Mouse (Mus musculus) stomach, embryonic 14.5 days (tissue): ENCODE results near the gene Fntb. TPM values are rescaled to one million over a fixed set of nuclear protein-coding genes. Genes with fewer than 3 reads are reported as not detected.

Experiments used
- ATAC-seq: fragments of 200-750 bp; cut with Nextera tagmentation; 2 replicates; pipeline ENCODE4 v1.8.0; 2017; ENCODE audit warnings: low read depth, moderate TSS enrichment; ENCODE audit not compliant: insufficient number of reproducible peaks, insufficient read depth, low FRiP score
- H3K27ac ChIP-seq: fragments of 300-500 bp; sonication (generic); 2 replicates; pipeline ENCODE4 v1.5.1; 2014; ENCODE audit warnings: mild to moderate bottlenecking, low read length, moderate library complexity, mixed read lengths
- H3K27me3 ChIP-seq: fragments of 300-500 bp; sonication (generic); 2 replicates; pipeline ENCODE4 v1.6.1; 2014; ENCODE audit warnings: low read length, control low read depth, mixed read lengths; ENCODE audit not compliant: control insufficient read depth, insufficient read depth
- H3K36me3 ChIP-seq: fragments of 300-500 bp; sonication (generic); 2 replicates; pipeline ENCODE4 v1.6.1; 2014; ENCODE audit warnings: mild to moderate bottlenecking, control low read depth, low read length, moderate library complexity, mixed read lengths; ENCODE audit not compliant: control insufficient read depth, insufficient read depth
- H3K4me1 ChIP-seq: fragments of 300-500 bp; sonication (generic); 2 replicates; pipeline ENCODE4 v1.6.1; 2014; ENCODE audit warnings: low read length, control low read depth, mixed read lengths; ENCODE audit not compliant: control insufficient read depth, insufficient read depth
- H3K4me2 ChIP-seq: fragments of 300-500 bp; sonication (generic); replicated peaks from 2 replicates; pipeline ENCODE4 v1.6.1; 2014; ENCODE audit warnings: low read depth, low read length, control low read depth
- H3K4me3 ChIP-seq: fragments of 300-500 bp; sonication (generic); 2 replicates; pipeline ENCODE4 v1.5.1; 2014; ENCODE audit warnings: low read depth, low read length, control low read depth
- H3K9ac ChIP-seq: fragments of 300-500 bp; sonication (generic); replicated peaks from 2 replicates; pipeline ENCODE4 v1.6.1; 2014; ENCODE audit warnings: low read depth, mild to moderate bottlenecking, control low read depth, low read length, moderate library complexity, mixed read lengths
- H3K9me3 ChIP-seq: fragments of 300-500 bp; sonication (generic); 2 replicates; pipeline ENCODE4 v1.6.1; 2016; ENCODE audit warnings: low read depth, low read length, control low read depth; ENCODE audit not compliant: control insufficient read depth
- WGBS: fragments of 180-500 bp; shearing (Covaris S2); extraction: QIAGEN DNeasy Blood & Tissue Kit; methylation state at CpG from one replicate; pipeline ENCODE4 v1.1.7; 2014; 5-methylcytosine and 5-hydroxymethylcytosine counted together
- polyA plus RNA-seq: library from polyadenylated mRNA; unstranded; fragments of >200 nt; fragmentation: Nextera tagmentation; extraction: Ambion mirVana; gene quantifications from 2 replicates; pipeline ENCODE4 v1.2.1, GENCODE M21; 2014

The Fntb gene
- polyA plus RNA-seq, 1 experiment from 2014 or later: 44.8 TPM

GRCm38 (mm10) chr12:76770841-76771500, 5.6 kb downstream of the Fntb start:
- no peaks in the 10 kb centered on the region for H3K9me3 ChIP-seq
- no peak overlapping the region for H3K4me2 ChIP-seq
- ATAC-seq: no peak
- WGBS: 87% methylated on average over 5 of the region's 5 CpGs
- no peak overlapping the region for H3K4me3 ChIP-seq
- no peak overlapping the region for H3K27ac ChIP-seq
- no peaks in the 10 kb centered on the region for H3K36me3 ChIP-seq
- no peaks in the 10 kb centered on the region for H3K27me3 ChIP-seq
- H3K4me1 ChIP-seq: peaks cover 4% of the 10 kb centered on the region
- no peak overlapping the region for H3K9ac ChIP-seq

GRCm38 (mm10) chr12:76771540-76771939, 6.2 kb downstream of the Fntb start:
- no peak overlapping the region for H3K27ac ChIP-seq
- no peak for ATAC-seq
- no peaks in the 10 kb centered on the region for H3K27me3 ChIP-seq
- WGBS: 85% methylated on average over 5 of the region's 5 CpGs
- H3K4me2 ChIP-seq: no peak overlapping the region
- H3K36me3 ChIP-seq: no peaks in the 10 kb centered on the region
- no peak overlapping the region for H3K4me3 ChIP-seq
- no peaks in the 10 kb centered on the region; the same call in 1 of the 2 replicates for H3K4me1 ChIP-seq
- H3K9me3 ChIP-seq: no peaks in the 10 kb centered on the region
- no peak overlapping the region for H3K9ac ChIP-seq

GRCm38 (mm10) chr12:76774652-76775051, 9.3 kb downstream of the Fntb start:
- Histone ChIP-seq H3K9me3 (no peaks in the 10 kb centered on the region), H3K27me3 (no peaks in the 10 kb centered on the region), H3K27ac (no peak overlapping the region), H3K4me3 (no peak overlapping the region), H3K9ac (no peak overlapping the region), H3K4me2 (no peak overlapping the region), H3K36me3 (no peaks in the 10 kb centered on the region), H3K4me1 (no peaks in the 10 kb centered on the region)
- no peak for ATAC-seq
- 74% methylated on average over 3 of the region's 3 CpGs for WGBS

- Histone ChIP-seq H3K27me3 (no peaks in the 10 kb centered on the region), H3K36me3 (no peaks in the 10 kb centered on the region), H3K27ac (no peak overlapping the region), H3K4me2 (no peak overlapping the region), H3K9me3 (no peaks in the 10 kb centered on the region), H3K9ac (no peak overlapping the region), H3K4me3 (no peak overlapping the region), H3K4me1 (no peaks in the 10 kb centered on the region)
- ATAC-seq: no peak
- WGBS: 70% methylated on average over 4 of the region's 4 CpGs
Measured at GRCm38 (mm10) chr12:76775132-76775531, 9.7 kb downstream of the Fntb start.

GRCm38 (mm10) chr12:76776898-76777297, 11.5 kb downstream of the Fntb start:
- H3K4me1 ChIP-seq: no peaks in the 10 kb centered on the region
- H3K9me3 ChIP-seq: no peaks in the 10 kb centered on the region
- H3K27ac ChIP-seq: no peak overlapping the region
- H3K36me3 ChIP-seq: no peaks in the 10 kb centered on the region
- H3K27me3 ChIP-seq: no peaks in the 10 kb centered on the region
- no peak overlapping the region for H3K4me3 ChIP-seq
- WGBS: 80% methylated on average over 5 of the region's 5 CpGs
- no peak for ATAC-seq
- no peak overlapping the region for H3K4me2 ChIP-seq
- H3K9ac ChIP-seq: no peak overlapping the region

- H3K4me1 ChIP-seq: no peaks in the 10 kb centered on the region
- no peak for ATAC-seq
Measured at GRCm38 (mm10) chr12:76777845-76778244, 12.5 kb downstream of the Fntb start.

GRCm38 (mm10) chr12:76778305-76779083, 13.1 kb downstream of the Fntb start:
- WGBS: 89% methylated on average over 10 of the region's 10 CpGs
- no peak overlapping the region for H3K9ac ChIP-seq
- no peaks in the 10 kb centered on the region for H3K9me3 ChIP-seq
- H3K4me1 ChIP-seq: no peaks in the 10 kb centered on the region
- no peaks in the 10 kb centered on the region for H3K27me3 ChIP-seq
- no peak overlapping the region for H3K4me3 ChIP-seq
- no peak overlapping the region for H3K27ac ChIP-seq
- ATAC-seq: no peak
- H3K4me2 ChIP-seq: no peak overlapping the region
- H3K36me3 ChIP-seq: no peaks in the 10 kb centered on the region

More at GRCm38 (mm10) chr12:76777845-76778244, 12.5 kb downstream of the Fntb start:
- no peak overlapping the region for H3K4me3 ChIP-seq
- H3K9me3 ChIP-seq: no peaks in the 10 kb centered on the region
- no peaks in the 10 kb centered on the region for H3K36me3 ChIP-seq
- H3K27me3 ChIP-seq: no peaks in the 10 kb centered on the region
- no peak overlapping the region for H3K27ac ChIP-seq
- H3K4me2 ChIP-seq: no peak overlapping the region
- no peak overlapping the region for H3K9ac ChIP-seq

- WGBS: 91% methylated on average over 5 of the region's 5 CpGs
- no peak for ATAC-seq
- Histone ChIP-seq H3K9ac (no peak overlapping the region), H3K27ac (no peak overlapping the region), H3K4me1 (no peaks in the 10 kb centered on the region), H3K36me3 (no peaks in the 10 kb centered on the region), H3K27me3 (no peaks in the 10 kb centered on the region), H3K9me3 (no peaks in the 10 kb centered on the region), H3K4me3 (no peak overlapping the region), H3K4me2 (no peak overlapping the region)
Measured at GRCm38 (mm10) chr12:76779951-76780350, 14.6 kb downstream of the Fntb start.
